Mouse (Mus musculus) heart, adult 2 months (tissue): Measurements from ENCODE around the gene Smim17. TPM values are rescaled to one million over a fixed set of nuclear protein-coding genes. Genes with fewer than 3 reads are reported as not detected.
"Not testable (repeated sequence)": the region's sequence is repeated elsewhere in the genome, so short reads cannot be mapped to it uniquely, and the experiment has no call there.

Source experiments
- DNase-seq, 2 experiments: peaks; one replicate each; pipeline ENCODE4 v3.0.0; 2021
- H3K27ac ChIP-seq: fragments of 200-600 bp; 2 replicates; pipeline ENCODE4 v1.8.1; 2022
- H3K27me3 ChIP-seq: fragments of 200-500 bp; 2 replicates; pipeline ENCODE4 v1.6.1; 2012; ENCODE audit warnings: mild to moderate bottlenecking, low read length, inconsistent platforms, mixed read lengths; ENCODE audit not compliant: control insufficient read depth, insufficient read depth
- H3K36me3 ChIP-seq: fragments of 200-500 bp; 2 replicates; pipeline ENCODE4 v1.6.1; 2012; ENCODE audit warnings: low read length, inconsistent platforms; ENCODE audit not compliant: control insufficient read depth, insufficient read depth
- H3K4me1 ChIP-seq: fragments of 200-500 bp; 2 replicates; pipeline ENCODE4 v1.6.1; 2011; ENCODE audit warnings: low read length; ENCODE audit not compliant: control insufficient read depth, insufficient read depth
- H3K4me3 ChIP-seq: fragments of 200-600 bp; 2 replicates; pipeline ENCODE4 v1.8.1; 2022
- H3K79me2 ChIP-seq: fragments of 200-500 bp; replicated peaks from 2 replicates; pipeline ENCODE4 v1.6.1; 2012; ENCODE audit warnings: mild to moderate bottlenecking, inconsistent platforms, low read length, moderate library complexity, mixed read lengths; ENCODE audit not compliant: control insufficient read depth, insufficient read depth
- H3K9ac ChIP-seq: fragments of 200-500 bp; 2 replicates; pipeline ENCODE4 v1.6.1; 2012; ENCODE audit warnings: low read depth, mild to moderate bottlenecking, control low read depth, inconsistent platforms, low read length, mixed read lengths
- CTCF ChIP-seq: fragments of 200-600 bp; IDR thresholded peaks from 2 replicates; pipeline ENCODE4 v1.8.1; 2022; ENCODE audit warnings: antibody characterized with exemption, mild to moderate bottlenecking, moderate library complexity
- EP300 ChIP-seq: fragments of 200-500 bp; IDR thresholded peaks from 2 replicates; pipeline ENCODE4 v1.6.1; 2011; ENCODE audit warnings: low read depth, low read length, control low read depth; ENCODE audit not compliant: insufficient read depth
- POLR2A ChIP-seq: fragments of 200-500 bp; IDR thresholded peaks from 2 replicates; pipeline ENCODE4 v1.6.1; 2011; ENCODE audit warnings: mild to moderate bottlenecking, low read depth, low read length, control low read depth; ENCODE audit not compliant: insufficient read depth
- WGBS: fragments of 180-500 bp; shearing (Covaris S2); methylation state at CpG from one replicate; pipeline ENCODE4 v1.1.7; 2018; 5-methylcytosine and 5-hydroxymethylcytosine counted together
- intact Hi-C: fragments of 180-260 bp; cut with DNase I; formaldehyde crosslinking; loops from one replicate; pipeline ENCODE4 v1.15.1; 2025
- polyA plus RNA-seq: library from polyadenylated mRNA; depleted of rRNA; stranded (reverse); fragments of >200 nt; gene quantifications from 2 replicates; pipeline ENCODE4 v1.2.3, GENCODE M21; 2012; rRNA removed
- total RNA-seq, 2 experiments: library from RNA; stranded (reverse); gene quantifications; 2 replicates each; pipeline ENCODE4 v1.2.3; 2021

The Smim17 gene
- total and polyA plus RNA-seq, 3 experiments = not detected

DNA sequence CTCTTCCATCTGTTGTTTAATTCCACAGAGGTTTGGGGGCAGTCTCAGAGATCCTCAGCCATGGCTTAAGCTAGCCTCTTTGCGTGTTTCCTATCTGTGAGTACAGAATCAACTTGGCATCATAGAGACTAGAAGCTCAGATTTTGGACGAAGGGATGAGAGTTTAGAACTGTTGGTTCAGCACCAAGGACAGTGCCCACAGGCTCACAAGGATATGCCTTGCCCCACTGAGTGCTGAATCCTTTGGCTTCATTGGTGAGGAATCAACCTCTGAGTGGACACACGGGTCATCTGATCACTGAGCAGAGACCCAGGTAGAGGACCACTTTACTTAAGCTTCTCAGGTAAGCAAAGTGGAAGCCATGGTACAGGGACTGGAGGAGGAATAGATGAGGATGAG, 57.9 kb downstream of the Smim17 start:
- Histone ChIP-seq H3K27ac (no peak overlapping the region), H3K4me3 (no peak overlapping the region), H3K36me3 (no peaks in the 10 kb centered on the region), H3K79me2 (no peaks in the 10 kb centered on the region), H3K9ac (no peak overlapping the region), H3K27me3 (no peaks in the 10 kb centered on the region), H3K4me1 (no peaks in the 10 kb centered on the region)
- intact Hi-C loops = no loop called here
- DNase-seq = no peak
- TF ChIP-seq POLR2A (no peak), EP300 (no peak), CTCF (no peak)
- WGBS = 33% methylated on average over 3 of the region's 3 CpGs

DNA sequence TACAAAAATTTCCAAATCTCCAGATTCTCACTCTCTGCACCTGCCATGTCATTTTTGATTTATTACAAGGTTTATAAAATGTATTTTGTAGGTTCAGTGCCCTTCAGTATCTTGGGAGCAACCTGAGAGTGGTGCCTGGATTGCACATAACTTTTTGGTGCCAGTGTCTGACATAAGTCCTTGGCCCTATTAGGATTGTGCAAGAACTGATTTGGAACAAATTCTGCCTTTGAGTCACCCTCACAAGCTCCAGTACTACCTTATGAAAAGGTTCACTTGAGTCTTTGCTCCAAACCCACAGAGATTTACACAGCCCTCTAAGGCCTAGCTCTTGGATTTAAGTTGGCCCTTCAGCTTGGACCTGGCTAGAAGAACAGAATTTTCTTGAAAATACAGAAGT, 68.4 kb downstream of the Smim17 start, which contains the start of gene Olfr1346:
TSS of gene Olfr1346 (plus strand) at position 151 of the 400 bp plus-strand sequence.
- no peak within 1 kb of the TSS for H3K9ac ChIP-seq
- intact Hi-C loops = no loop called here
- no peak for DNase-seq
- H3K36me3 ChIP-seq = no peaks in the 10 kb centered on the region
- no peak for TF ChIP-seq POLR2A
- TF ChIP-seq EP300 = no peak
- TF ChIP-seq CTCF = no peak
- H3K4me1 ChIP-seq = no peaks in the 10 kb centered on the region
- no peak within 1 kb of the TSS for H3K27ac ChIP-seq
- no peaks in the 10 kb centered on the region for H3K27me3 ChIP-seq
- H3K79me2 ChIP-seq = no peaks in the 10 kb centered on the region
- no peak within 1 kb of the TSS for H3K4me3 ChIP-seq

DNA sequence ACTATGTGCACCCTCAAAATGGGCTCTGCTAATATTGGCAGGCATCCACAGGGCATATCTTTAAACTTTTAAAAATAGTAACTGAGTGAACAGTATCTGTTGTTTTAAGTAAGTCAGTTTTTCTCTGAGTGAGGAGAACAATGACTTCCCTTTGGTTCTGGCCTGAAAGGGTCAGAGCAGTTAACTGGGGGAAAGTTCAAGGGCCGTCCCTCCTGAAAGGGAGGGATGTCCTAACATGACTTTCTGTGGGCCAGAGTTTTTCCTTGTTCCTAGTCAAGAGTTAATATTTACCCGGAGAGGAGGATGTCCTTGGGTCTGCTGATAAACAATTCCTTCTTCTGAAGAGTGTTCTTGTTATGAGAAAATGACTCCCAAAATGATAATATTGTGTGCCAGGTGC, 79.1 kb downstream of the Smim17 start:
- H3K27me3 ChIP-seq, H3K36me3 ChIP-seq, intact Hi-C loops, H3K4me3 ChIP-seq, H3K9ac ChIP-seq, H3K4me1 ChIP-seq, DNase-seq, H3K27ac ChIP-seq, H3K79me2 ChIP-seq: not testable (repeated sequence)
- 45% methylated on average over 2 of the region's 2 CpGs for WGBS

Other genes with a start within 250 kb of the Smim17 start
- 10 to 100 TPM; 28.4 to 35.2 TPM for gene Zfp787, start 242.7 kb upstream of the Smim17 start, total RNA-seq
- gene Zfp787, start 242.7 kb upstream of the Smim17 start, polyA plus RNA-seq = 29.6 and 32.5 TPM in 2 replicates
- 10 to 100 TPM; 11.0 to 12.7 TPM for gene Zfp444, start 226.5 kb upstream of the Smim17 start, total RNA-seq
- 8.1 and 10.9 TPM in 2 replicates for gene Zfp444, start 226.5 kb upstream of the Smim17 start, polyA plus RNA-seq
- not detected for gene Galp, start 201.6 kb upstream of the Smim17 start, total RNA-seq
- gene Galp, start 201.6 kb upstream of the Smim17 start, polyA plus RNA-seq = not detected in 2 replicates
- gene Zscan5b, start 176.4 kb upstream of the Smim17 start, total RNA-seq = not detected
- gene Zscan5b, start 176.4 kb upstream of the Smim17 start, polyA plus RNA-seq = not detected in 2 replicates
- gene Epp13, start 146.0 kb upstream of the Smim17 start, total RNA-seq = not detected
- gene Epp13, start 146.0 kb upstream of the Smim17 start, polyA plus RNA-seq = not detected in 2 replicates
- 1 to 10 TPM; 3.6 to 4.6 TPM for gene Zfp667, start 112.1 kb upstream of the Smim17 start, total RNA-seq
- gene Zfp667, start 112.1 kb upstream of the Smim17 start, polyA plus RNA-seq = 0.96 and 2.3 TPM in 2 replicates
- gene Zfp583, start 67.4 kb upstream of the Smim17 start, total RNA-seq = 1 to 10 TPM; 1.4 to 3.2 TPM
- 1.2 and 1.7 TPM in 2 replicates for gene Zfp583, start 67.4 kb upstream of the Smim17 start, polyA plus RNA-seq
- under 1 TPM; 0.20 to 0.52 TPM for gene Gm3854, start 55.0 kb upstream of the Smim17 start, total RNA-seq
- gene Gm3854, start 55.0 kb upstream of the Smim17 start, polyA plus RNA-seq = 0.08 and 0.12 TPM in 2 replicates
- 1 to 10 TPM; 1.6 to 3.4 TPM for gene Zfp78, start 35.4 kb upstream of the Smim17 start, total RNA-seq
- 0.49 and 1.5 TPM in 2 replicates for gene Zfp78, start 35.4 kb upstream of the Smim17 start, polyA plus RNA-seq
- gene Zfp28, start 15.4 kb upstream of the Smim17 start, total RNA-seq = 1 to 10 TPM; 1.8 to 2.8 TPM
- 2.6 and 4.1 TPM in 2 replicates for gene Zfp28, start 15.4 kb upstream of the Smim17 start, polyA plus RNA-seq
- gene Gm20715, start 11.6 kb downstream of the Smim17 start, total RNA-seq = not detected
- gene Gm20715, start 11.6 kb downstream of the Smim17 start, polyA plus RNA-seq = not detected in 2 replicates
- not detected for gene Olfr1344, start 40.0 kb downstream of the Smim17 start, total RNA-seq
- gene Olfr1344, start 40.0 kb downstream of the Smim17 start, polyA plus RNA-seq = 0.15 TPM in 1 of 2 replicates, not detected in the other
- gene Olfr1336, start 57.5 kb downstream of the Smim17 start, total RNA-seq = not detected
- gene Olfr1336, start 57.5 kb downstream of the Smim17 start, polyA plus RNA-seq = not detected in 2 replicates
- gene Olfr1346, start 68.4 kb downstream of the Smim17 start, total RNA-seq = not detected
- gene Olfr1346, start 68.4 kb downstream of the Smim17 start, polyA plus RNA-seq = not detected in 2 replicates
- gene Olfr5, start 88.2 kb downstream of the Smim17 start, total RNA-seq = not detected
- not detected in 2 replicates for gene Olfr5, start 88.2 kb downstream of the Smim17 start, polyA plus RNA-seq
- not detected for gene Olfr1347, start 101.0 kb downstream of the Smim17 start, total RNA-seq
- gene Olfr1347, start 101.0 kb downstream of the Smim17 start, polyA plus RNA-seq = not detected in 2 replicates
- not detected for gene Olfr1348, start 110.0 kb downstream of the Smim17 start, total RNA-seq
- gene Olfr1348, start 110.0 kb downstream of the Smim17 start, polyA plus RNA-seq = not detected in 2 replicates
- gene Olfr1349, start 124.2 kb downstream of the Smim17 start, total RNA-seq = not detected
- not detected in 2 replicates for gene Olfr1349, start 124.2 kb downstream of the Smim17 start, polyA plus RNA-seq
- gene Olfr1350, start 166.1 kb downstream of the Smim17 start, total RNA-seq = not detected
- not detected in 2 replicates for gene Olfr1350, start 166.1 kb downstream of the Smim17 start, polyA plus RNA-seq